Mouse (Mus musculus) embryonic stem cell, embryonic (primary cell): Measurements from ENCODE around the gene Kncn.

Experiments
- CTCF ChIA-PET, 4 experiments: fragments of 300-600 bp in 2 of 4; fragments of 350-600 bp in 2 of 4; sonication (Branson Sonifier 250); formaldehyde crosslinking; loops; one replicate each; lab custom pipeline; 2022; ENCODE audit warnings: inconsistent platforms in 2 of 4; lab: Charles Lee
- POLR2A ChIA-PET, 4 experiments: fragments of 300-600 bp in 2 of 4; fragments of 350-600 bp in 2 of 4; sonication (Branson Sonifier 250); formaldehyde crosslinking; loops; one replicate each; lab custom pipeline; 2022; ENCODE audit warnings: antibody characterized with exemption in 4 of 4, inconsistent platforms in 1 of 4; lab: Charles Lee

The Kncn gene

DNA sequence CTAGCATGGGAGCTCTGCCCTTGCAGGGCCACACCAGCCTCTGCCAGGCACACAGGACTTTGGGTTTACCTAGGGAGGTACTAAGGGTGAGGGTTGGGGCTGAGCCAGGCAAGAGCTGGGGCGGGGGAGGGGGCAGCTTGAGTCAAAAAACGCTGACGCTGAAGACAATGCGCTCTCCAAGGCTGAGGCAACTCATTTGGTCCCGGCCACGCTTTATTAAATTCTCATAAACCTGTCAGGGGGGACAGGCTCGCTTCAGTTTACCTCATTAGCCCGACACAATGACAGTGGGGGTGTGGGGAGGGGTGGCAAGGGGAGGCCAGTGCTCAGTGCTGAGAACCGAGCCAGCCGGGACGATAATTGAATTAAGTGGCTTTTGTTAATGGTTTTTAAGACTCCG lies 20.2 kb downstream of the Kncn start:
- ChIA-PET CTCF (interaction anchor here (0.5 to 4.7 kb wide), 10 partner anchors 11 to 100 kb away, joined by 5 to 60 read pairs (median 33); no protein-coding TSS in a partner anchor), POLR2A (interaction anchor here in 1 of 4 experiments (0.9 to 3.3 kb wide), 4 partner anchors 39 to 85 kb away, joined by 3 to 13 read pairs (median 6); no protein-coding TSS in a partner anchor)

DNA sequence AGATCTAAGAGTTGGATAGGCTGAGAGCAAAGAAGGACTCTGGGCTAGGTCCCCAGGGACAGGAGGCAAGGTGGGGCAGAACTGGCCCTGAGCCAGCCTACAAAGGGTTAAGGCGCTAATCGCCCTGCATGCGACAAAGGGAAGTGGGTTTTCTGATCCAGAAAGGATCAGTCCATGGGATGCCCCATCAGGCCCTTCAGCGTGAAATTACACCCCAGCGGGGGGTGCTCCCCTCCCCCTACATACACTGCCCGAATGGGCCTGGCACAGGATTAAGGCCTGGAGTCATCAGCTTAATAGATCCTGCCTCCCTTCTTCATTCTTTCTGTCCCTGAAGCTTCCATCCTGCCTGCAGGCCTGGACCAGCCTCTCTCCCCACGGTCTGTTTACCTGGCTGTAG lies 21.5 kb downstream of the Kncn start:
- POLR2A ChIA-PET = interaction anchor here in 1 of 4 experiments (0.5 to 3.3 kb wide), 2 partner anchors 75 to 882 kb away, joined by 4 to 8 read pairs; no protein-coding TSS in a partner anchor
- CTCF ChIA-PET = interaction anchor here in 2 of 4 experiments (0.7 to 1.7 kb wide), 3 partner anchors 96 to 98 kb away, joined by 3 to 6 read pairs (median 4); no protein-coding TSS in a partner anchor

DNA sequence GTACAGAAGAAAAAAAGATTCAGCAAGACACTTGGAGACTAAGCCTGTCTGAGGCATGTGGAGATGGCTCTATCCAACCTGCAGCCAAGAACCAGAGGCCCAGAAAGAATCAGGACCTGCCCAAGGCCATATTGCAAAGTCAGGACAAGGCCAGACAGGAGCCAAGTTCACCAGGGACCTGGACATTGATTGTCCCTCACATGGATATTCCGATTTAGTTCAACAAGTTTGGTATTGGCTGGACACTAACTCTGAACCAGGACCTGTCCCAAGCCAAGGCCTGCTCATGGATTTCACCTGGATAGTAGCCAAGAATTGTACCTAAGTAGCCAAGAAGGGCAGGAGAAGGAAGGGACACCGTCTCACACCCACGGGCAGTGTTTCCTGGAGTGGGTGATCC lies 22.6 kb downstream of the Kncn start:
- POLR2A ChIA-PET = no interaction called here

DNA sequence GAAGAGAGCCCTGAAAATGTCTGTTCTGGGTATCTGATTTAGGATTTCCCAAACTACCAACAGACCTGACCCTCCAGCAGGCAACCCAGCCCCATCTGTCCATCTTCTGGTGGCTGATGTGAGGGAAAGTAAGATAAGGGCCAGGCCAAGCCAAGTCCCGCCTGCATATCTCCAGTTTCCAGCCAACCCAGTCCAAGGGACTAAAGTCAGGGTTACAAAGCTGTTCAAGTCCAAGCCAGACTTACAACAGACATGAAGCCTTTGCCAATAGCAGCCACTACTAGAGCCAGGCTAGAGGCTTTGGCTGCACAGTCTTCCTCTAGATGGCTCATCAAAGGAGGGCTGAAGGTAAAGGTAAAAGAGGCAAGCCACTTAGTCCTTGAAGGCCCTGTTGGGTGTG lies 23.8 kb downstream of the Kncn start:
- POLR2A ChIA-PET = no interaction called here
- CTCF ChIA-PET = interaction anchor here in 2 of 4 experiments (0.8 to 1.6 kb wide), 4 partner anchors 44 to 176 kb away, joined by 3 to 4 read pairs (median 4); no protein-coding TSS in a partner anchor

More for the DNA sequence above, 22.6 kb downstream of the Kncn start:
- CTCF ChIA-PET = interaction anchor here in 2 of 4 experiments (1.5 to 1.7 kb wide), 2 partner anchors 97 kb away, joined by 4 to 6 read pairs; no protein-coding TSS in a partner anchor

DNA sequence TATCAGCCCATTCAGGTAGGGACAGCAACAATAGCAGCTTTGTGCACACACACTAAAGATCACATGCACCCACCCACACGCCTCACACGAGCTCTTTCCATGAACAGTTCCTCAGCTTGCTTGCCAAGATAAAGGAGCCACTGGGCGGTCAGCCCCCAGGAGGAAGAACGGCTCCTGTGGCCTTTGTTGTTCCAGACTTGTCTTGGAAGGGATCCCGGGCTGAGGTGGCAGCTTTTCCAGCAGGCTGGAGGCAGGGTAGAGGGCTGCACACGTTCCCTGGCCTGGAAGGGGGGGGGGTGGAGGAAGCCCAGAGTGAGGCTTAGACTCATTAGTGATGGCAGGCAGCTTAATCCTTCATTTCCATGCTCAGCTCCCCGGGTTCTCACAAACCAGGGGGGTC lies 24.4 kb downstream of the Kncn start:
- CTCF ChIA-PET = interaction anchor here in 2 of 4 experiments (0.7 to 1.6 kb wide), 4 partner anchors 44 to 177 kb away, joined by 3 to 4 read pairs (median 4); no protein-coding TSS in a partner anchor
- POLR2A ChIA-PET = interaction anchor here in 2 of 4 experiments (0.7 to 1.4 kb wide), 4 partner anchors 11 to 144 kb away, joined by 3 to 4 read pairs (median 3); no protein-coding TSS in a partner anchor

DNA sequence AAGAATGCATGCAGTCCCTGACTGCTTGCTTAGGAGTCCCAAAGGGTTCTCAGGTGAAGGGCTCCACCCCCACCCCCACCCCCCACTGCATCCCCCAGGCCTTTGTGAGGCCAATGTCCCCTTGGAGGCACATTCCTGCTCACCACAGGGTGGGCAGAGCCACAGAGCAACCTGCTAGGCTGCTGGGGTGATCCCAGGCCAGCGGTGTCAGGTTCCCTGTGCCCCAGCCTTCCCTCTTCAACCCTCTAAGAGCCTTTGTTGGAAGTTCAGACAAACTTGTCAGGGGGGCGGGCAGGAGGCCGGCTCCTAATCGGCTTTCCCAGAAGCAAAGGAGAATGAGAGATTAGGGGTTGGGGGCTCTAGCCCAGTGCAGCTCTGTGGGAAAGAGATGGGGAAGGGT lies 27.4 kb downstream of the Kncn start:
- ChIA-PET CTCF (interaction anchor here in 3 of 4 experiments (1.0 to 1.5 kb wide), 3 partner anchors 9 to 69 kb away, joined by 3 read pairs; no protein-coding TSS in a partner anchor), POLR2A (interaction anchor here in 1 of 4 experiments (0.6 to 1.5 kb wide), 4 partner anchors 12 to 69 kb away, joined by 3 to 4 read pairs (median 3); partner anchors contain the start of gene Dmbx1)

DNA sequence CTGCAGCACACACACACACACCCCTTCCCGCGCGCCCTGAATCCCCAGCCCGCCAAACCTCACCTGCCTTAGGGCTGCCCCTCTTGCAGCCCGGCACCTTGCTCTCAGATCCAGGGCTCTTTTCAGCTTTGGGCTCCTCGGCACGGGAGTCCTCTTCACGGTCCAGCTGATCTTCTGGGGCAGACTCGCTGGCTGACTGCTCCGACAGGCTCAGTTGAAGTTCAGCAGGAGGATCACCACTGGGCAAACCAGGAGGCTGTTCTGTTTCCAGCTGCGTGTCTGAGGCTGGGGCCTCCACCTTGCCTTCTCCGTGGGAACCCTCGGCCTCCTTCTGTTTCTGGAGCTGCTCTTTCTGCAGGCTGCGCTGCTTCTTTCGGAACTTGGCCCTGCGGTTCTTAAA lies 35.7 kb downstream of the Kncn start:
- POLR2A ChIA-PET = interaction anchor here in 1 of 4 experiments (1.1 to 1.3 kb wide), 2 partner anchors 11 to 16 kb away, joined by 3 to 7 read pairs; no protein-coding TSS in a partner anchor
- CTCF ChIA-PET = interaction anchor here in 1 of 4 experiments (2.5 kb wide), 1 partner anchor 84 kb away, joined by 11 read pairs; no protein-coding TSS in a partner anchor

DNA sequence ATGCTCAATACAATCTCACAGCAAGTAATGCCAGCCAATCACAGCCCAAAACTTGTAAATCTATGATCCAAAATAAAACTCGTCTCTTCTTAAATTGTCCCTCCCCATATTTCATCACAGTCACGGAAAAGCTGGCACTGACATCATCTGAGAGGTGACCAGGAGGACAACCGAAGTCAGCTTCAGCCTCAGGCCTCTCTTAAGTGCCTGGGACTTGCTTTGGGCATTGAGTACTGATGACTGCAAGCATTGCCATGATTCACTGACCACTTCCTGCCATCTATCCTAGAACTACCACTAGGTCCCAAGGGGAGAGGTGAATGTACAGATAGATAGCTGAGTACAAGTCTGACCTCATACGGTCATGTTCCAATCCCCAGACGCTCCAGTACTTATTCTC lies 38.5 kb downstream of the Kncn start:
- POLR2A ChIA-PET = interaction anchor here in 2 of 4 experiments (1.1 to 1.6 kb wide), 3 partner anchors 11 to 17 kb away, joined by 4 to 5 read pairs (median 5); partner anchors contain the start of gene Dmbx1 (in 1 of the 2)
- CTCF ChIA-PET = interaction anchor here in 1 of 4 experiments (1.1 kb wide), 1 partner anchor 20 kb away, joined by 3 read pairs; no protein-coding TSS in a partner anchor

DNA sequence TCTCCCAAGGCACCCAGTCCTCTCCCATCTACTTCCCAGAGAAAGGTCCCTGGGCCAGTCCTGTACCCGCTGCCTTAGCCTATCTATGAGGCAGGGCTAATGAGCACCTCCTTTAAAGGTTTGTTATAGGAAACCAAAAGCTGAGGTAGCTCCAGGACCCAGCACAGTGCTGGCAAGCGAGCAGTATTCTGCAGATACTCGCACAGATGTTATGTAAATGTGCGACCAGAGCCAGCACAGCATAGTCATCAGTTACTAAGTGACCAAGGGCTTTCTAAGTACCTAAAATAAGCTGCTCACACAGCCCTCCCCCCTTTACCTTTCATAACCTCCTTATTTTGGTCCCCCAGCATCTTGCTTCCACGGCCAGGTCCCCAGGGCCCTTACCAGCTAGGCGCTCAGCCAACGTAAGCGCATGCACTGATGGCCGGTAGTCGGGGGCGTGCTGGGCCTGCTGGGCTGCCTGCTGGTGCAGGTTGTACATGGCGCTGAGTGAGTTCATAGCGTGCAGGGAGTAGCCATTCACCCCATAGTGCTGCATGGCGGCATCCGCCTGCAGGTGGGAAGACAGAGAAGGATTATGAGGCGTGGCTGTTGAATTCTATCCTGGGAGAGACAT lies 39.2 kb downstream of the Kncn start:
- ChIA-PET CTCF (interaction anchor here in 3 of 4 experiments (0.6 to 1.1 kb wide), 4 partner anchors 19 to 119 kb away, joined by 3 to 4 read pairs (median 3); no protein-coding TSS in a partner anchor), POLR2A (interaction anchor here in 2 of 4 experiments (1.4 to 1.6 kb wide), 2 partner anchors 11 to 13 kb away, joined by 5 read pairs; no protein-coding TSS in a partner anchor)

DNA sequence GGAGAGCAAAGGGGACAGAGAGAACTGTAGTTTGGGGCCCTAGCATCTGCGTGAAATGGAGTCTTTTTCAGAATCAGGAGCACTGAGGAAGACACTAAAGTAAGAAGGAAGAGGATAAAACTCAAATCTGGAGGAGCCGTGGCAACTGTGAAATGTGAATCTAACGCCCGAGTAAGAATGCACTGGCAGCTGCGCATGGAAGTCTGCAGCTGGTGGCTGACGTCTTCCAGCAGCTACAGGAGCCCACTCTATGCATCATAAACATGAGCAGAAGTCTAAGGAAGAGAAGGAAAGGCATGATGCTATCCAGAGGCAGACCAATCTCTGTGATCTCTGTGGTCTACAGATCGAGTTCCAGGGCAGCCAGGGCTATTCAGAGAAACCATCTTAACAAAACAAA lies 43.4 kb downstream of the Kncn start:
- ChIA-PET POLR2A (no interaction called here), CTCF (interaction anchor here in 1 of 4 experiments (1.0 kb wide), 1 partner anchor 57 kb away, joined by 3 read pairs; no protein-coding TSS in a partner anchor)

DNA sequence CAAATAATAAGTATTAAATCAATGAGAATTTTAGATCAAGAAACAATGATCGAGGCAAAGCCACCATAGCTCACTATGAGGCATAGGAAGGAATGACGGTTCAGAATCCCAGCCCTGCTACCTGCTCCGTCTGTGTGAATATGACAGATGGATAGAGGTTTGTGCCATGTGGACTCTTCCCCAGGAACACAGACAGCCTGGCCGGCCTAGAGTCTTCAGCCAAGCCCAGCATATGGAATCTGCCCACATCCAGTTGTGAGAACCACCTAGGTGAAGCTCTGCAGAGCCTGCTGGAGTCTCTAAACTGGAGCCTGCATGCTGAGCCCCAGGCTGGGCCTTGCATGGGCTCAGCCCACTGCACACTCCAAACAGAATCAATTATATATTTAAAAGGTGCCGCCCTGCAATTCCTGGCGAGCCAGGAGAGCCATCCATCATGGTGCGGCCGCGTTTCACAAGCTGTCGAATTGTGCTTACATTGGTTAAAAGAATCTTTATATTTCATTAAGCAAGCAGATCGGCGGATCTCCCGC lies 47.4 kb downstream of the Kncn start:
- POLR2A ChIA-PET = interaction anchor here in 1 of 4 experiments (1.2 kb wide), 1 partner anchor 14 kb away, joined by 3 read pairs; no protein-coding TSS in a partner anchor
- CTCF ChIA-PET = interaction anchor here in 2 of 4 experiments (0.6 to 0.8 kb wide), 3 partner anchors 29 to 49 kb away, joined by 3 read pairs; no protein-coding TSS in a partner anchor

DNA sequence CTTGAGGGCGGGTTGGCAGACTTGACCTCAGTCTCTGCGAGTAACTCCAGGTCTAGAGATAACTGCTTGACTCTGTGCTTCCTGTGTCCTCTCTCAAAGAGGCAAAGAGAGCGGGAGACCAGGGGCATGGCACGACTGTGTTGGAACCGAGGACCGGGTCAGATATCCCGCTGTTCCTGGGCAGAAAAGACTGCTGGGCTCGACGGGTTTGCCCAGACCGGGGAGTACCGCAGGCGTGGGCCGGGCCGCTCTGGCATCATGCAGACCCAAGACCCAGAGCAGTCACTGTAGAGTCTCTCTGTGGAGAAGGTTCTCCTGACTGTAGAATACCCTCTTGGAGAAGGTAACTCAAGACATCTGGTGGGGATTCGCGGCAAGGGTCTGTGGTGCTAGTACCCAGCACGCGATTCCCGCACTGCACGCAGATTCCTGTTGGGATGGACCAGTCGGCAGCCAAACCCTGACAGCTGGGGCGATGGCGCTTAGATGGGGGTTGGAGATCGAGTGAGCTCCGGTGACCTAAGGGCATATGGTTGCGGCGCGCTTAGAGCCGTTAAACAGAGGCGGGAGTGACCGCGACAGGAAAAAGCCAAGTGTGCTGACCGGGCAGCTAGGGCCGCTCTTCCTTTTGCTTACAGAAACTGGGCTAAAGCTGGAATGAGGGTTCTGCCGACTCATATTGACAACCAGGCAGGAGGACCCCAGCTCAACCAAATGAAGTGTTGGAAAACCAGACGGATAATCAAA lies 51.8 kb downstream of the Kncn start:
- ChIA-PET CTCF (interaction anchor here in 2 of 4 experiments (0.6 to 1.3 kb wide), 3 partner anchors 45 to 1090 kb away, joined by 3 to 4 read pairs (median 3); no protein-coding TSS in a partner anchor), POLR2A (interaction anchor here in 3 of 4 experiments (0.6 to 2.0 kb wide), 8 partner anchors 9 to 567 kb away, joined by 3 to 10 read pairs (median 6); no protein-coding TSS in a partner anchor)

DNA sequence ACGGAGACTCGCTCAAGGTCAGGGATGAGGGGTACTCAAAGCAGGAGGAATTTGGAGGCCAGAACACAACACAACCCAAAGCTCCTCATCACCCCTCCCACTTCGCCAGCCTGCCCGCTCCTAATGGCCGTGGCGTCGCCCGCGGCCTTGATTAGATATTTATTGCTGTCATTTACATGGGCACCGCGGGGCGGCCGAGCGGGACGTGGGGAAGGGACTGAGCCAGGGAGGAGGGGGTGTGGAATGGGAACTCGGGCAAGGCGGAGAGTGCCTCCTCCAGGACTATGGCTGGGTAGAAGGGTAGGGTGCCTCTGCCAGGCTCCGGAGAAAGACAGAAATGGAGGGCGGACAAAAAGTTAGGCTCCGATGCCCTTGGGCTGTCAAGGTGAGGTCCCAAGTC lies 52.4 kb downstream of the Kncn start:
- ChIA-PET CTCF (interaction anchor here in 1 of 4 experiments (1.1 kb wide), 1 partner anchor 48 kb away, joined by 3 read pairs; no protein-coding TSS in a partner anchor), POLR2A (interaction anchor here in 2 of 4 experiments (0.6 to 2.0 kb wide), 7 partner anchors 8 to 567 kb away, joined by 3 to 10 read pairs (median 6); no protein-coding TSS in a partner anchor)

DNA sequence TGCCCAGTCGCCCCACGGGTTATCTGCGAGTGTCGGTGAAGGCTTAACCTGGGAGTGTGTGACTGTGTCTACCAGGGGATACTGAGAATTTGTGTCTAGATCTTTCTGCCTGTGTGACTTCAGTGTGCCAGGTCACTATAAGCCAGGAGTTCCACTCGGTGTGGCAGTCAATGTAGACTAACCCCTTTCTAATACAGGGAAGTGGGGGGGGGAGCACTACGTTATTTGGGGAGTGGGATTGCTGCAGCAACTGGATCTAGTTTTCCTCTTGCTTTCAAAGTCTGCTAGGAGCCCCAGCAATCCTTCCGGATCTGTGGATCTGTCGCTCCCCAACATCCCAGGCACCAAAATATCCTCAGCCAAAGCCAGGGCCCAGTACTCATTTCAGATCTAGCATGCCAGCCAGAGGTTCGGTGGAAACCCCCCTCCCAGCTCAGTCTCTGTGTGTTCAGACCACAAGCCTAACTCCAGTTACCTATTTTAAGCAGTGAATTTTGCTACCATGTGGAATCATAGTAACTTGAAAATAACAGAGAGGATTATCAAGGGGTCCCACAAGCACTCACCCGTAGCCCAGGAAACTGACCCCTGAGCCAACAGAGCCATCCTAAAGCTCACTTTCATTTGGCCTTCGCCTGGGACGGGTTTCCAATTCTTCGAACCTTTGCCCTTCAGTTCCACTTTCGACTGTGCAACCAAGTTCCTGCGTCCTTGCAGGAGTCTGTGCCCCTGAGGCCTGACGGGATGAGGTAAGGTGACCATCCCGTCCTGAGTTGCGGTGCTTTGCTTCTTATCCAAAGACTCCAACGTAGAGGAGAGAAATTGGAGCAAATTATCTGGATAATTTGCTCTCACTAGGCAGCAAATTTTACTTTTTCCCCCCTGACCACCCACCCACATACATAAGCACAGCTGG lies 53.1 kb downstream of the Kncn start:
- POLR2A ChIA-PET = interaction anchor here in 2 of 4 experiments (1.2 to 1.5 kb wide), 6 partner anchors 12 to 116 kb away, joined by 3 to 7 read pairs (median 3); partner anchors contain the start of gene Nsun4 (in 1 of the 2)
- CTCF ChIA-PET = no interaction called here

DNA sequence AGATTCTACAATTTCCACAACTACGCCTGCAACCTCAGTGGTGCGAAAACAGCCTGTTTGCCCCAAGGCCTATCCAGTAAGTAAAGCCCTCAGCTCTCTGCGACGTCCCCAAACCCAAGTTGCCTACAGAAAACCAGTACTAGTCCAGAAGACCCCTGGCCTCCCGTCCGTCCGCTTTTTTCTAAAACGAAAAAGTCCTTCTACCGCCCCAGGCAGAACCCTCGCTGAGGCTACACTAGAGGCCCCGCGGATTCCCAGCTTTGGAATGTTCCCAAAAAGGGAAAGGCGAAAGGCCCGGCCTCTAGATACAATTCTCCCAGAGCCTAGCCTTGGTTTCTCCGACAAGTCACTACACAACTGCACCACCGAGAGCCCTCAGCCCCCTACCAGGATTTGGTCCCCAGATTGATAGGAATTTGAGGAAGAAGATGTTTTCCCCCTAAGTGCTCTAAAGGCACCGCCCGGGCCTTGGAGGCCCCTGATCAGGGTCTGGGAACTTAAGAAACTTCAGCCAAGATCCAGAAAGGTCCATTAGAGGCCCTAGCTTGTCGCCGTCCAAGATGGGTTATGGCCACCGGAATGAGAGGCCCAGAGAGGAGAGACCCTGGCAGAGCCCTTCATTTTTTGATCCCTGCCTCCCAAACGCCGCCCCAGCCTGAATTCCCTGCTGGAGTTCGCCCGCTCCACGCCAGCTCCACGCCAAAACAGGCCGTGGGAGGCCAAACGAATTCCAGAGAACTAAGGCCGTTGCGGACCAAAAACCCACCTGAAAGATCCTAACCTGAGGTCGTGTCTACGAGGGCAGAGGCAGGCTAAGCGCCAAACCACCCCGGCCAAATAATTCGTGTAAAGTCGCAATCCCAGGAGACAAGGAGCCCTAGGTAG lies 54.3 kb downstream of the Kncn start:
- ChIA-PET POLR2A (interaction anchor here in 3 of 4 experiments (0.6 to 2.0 kb wide), 16 partner anchors 10 to 1001 kb away, joined by 3 to 12 read pairs (median 4); partner anchors contain the start of genes Mknk1 (in 1 of the 3), Mob3c (in 1 of the 3) and Nsun4 (in 1 of the 3)), CTCF (interaction anchor here (0.7 to 1.8 kb wide), 4 partner anchors 14 to 66 kb away, joined by 3 to 5 read pairs (median 4); no protein-coding TSS in a partner anchor)
